Mouse (Mus musculus) midbrain, postnatal 0 days (tissue): ENCODE results near the gene Hist1h4d. TPM values are rescaled to one million over a fixed set of nuclear protein-coding genes. Genes with fewer than 3 reads are reported as not detected.
"Not testable (repeated sequence)": the region's sequence is repeated elsewhere in the genome, so short reads cannot be mapped to it uniquely, and the experiment has no call there.

Experiments used
- ATAC-seq: fragments of 200-750 bp; cut with Nextera tagmentation; 2 replicates; pipeline ENCODE4 v1.8.0; 2017; ENCODE audit warnings: moderate number of reproducible peaks, mild to moderate bottlenecking, moderate TSS enrichment, moderate library complexity; ENCODE audit not compliant: low FRiP score
- DNase-seq: peaks from one replicate; pipeline ENCODE4 v3.0.0-alpha.2; 2015; ENCODE audit warnings: low spot score
- H3K27ac ChIP-seq: fragments of 300-500 bp; sonication (generic); 2 replicates; pipeline ENCODE4 v1.5.1; 2014; ENCODE audit warnings: low read depth, mild to moderate bottlenecking, low read length, mixed read lengths
- H3K27me3 ChIP-seq: fragments of 300-500 bp; sonication (generic); 2 replicates; pipeline ENCODE4 v1.6.1; 2014; ENCODE audit warnings: low read length, control low read depth, mixed read lengths; ENCODE audit not compliant: insufficient read depth
- H3K36me3 ChIP-seq: fragments of 300-500 bp; sonication (generic); 2 replicates; pipeline ENCODE4 v1.6.1; 2014; ENCODE audit warnings: low read length, control low read depth, mixed read lengths; ENCODE audit not compliant: insufficient read depth
- H3K4me1 ChIP-seq: fragments of 300-500 bp; sonication (generic); 2 replicates; pipeline ENCODE4 v1.6.1; 2014; ENCODE audit warnings: mild to moderate bottlenecking, control low read depth, antibody characterized with exemption, low read length, mixed read lengths; ENCODE audit not compliant: insufficient read depth
- H3K4me2 ChIP-seq: fragments of 300-500 bp; sonication (generic); 2 replicates; pipeline ENCODE4 v1.6.1; 2014; ENCODE audit warnings: low read depth, mild to moderate bottlenecking, low read length, mixed read lengths; ENCODE audit not compliant: poor library complexity, severe bottlenecking
- H3K4me3 ChIP-seq: fragments of 300-500 bp; sonication (generic); 2 replicates; pipeline ENCODE4 v1.5.1; 2014; ENCODE audit warnings: low read depth, mild to moderate bottlenecking, low read length, moderate library complexity
- H3K9ac ChIP-seq: fragments of 300-500 bp; sonication (generic); replicated peaks from 2 replicates; pipeline ENCODE4 v1.6.1; 2014; ENCODE audit warnings: mild to moderate bottlenecking, low read length, moderate library complexity, mixed read lengths; ENCODE audit not compliant: poor library complexity, severe bottlenecking
- H3K9me3 ChIP-seq: fragments of 300-500 bp; sonication (generic); 2 replicates; pipeline ENCODE4 v1.6.1; 2016; ENCODE audit warnings: low read length, control low read depth
- CTCF ChIP-seq: IDR thresholded peaks from 2 replicates; pipeline ENCODE4 v1.5.1; 2016; ENCODE audit warnings: antibody characterized with exemption, mild to moderate bottlenecking
- WGBS: fragments of 180-500 bp; shearing (Covaris S2); extraction: QIAGEN DNeasy Blood & Tissue Kit; methylation state at CpG from one replicate; pipeline ENCODE4 v1.1.7; 2014; 5-methylcytosine and 5-hydroxymethylcytosine counted together
- polyA plus RNA-seq: library from polyadenylated mRNA; unstranded; fragments of >200 nt; fragmentation: Nextera tagmentation; extraction: Ambion mirVana; gene quantifications from 2 replicates; pipeline ENCODE4 v1.2.1, GENCODE M21; 2015
- total RNA-seq: library from RNA; depleted of rRNA; stranded (reverse); fragments of >200 nt; gene quantifications from 2 replicates; pipeline ENCODE4 v1.2.3, GENCODE M21; 2014

Hist1h4d gene
- total and polyA plus RNA-seq, 2 experiments from 2014 or later = 18.0 to 1,141 TPM

- H3K36me3 ChIP-seq = no peaks in the 10 kb centered on the region
- WGBS = 5% methylated on average over 6 of the region's 6 CpGs
- DNase-seq (no peak), ATAC-seq (no peak)
- no peak overlapping the region; the same call in 1 of the 2 replicates for H3K9ac ChIP-seq
- H3K27me3 ChIP-seq = no peaks in the 10 kb centered on the region
- H3K4me2 ChIP-seq = peak overlapping the region; percentile 83
- peaks cover 3% of the 10 kb centered on the region; the same call in 1 of the 2 replicates for H3K4me1 ChIP-seq
- H3K9me3 ChIP-seq = no peaks in the 10 kb centered on the region
- H3K27ac ChIP-seq = peak overlapping the region; percentile 59; the same call in 1 of the 2 replicates
- no peak for TF ChIP-seq CTCF
- H3K4me3 ChIP-seq = peak overlapping the region; percentile 44
Measured at GRCm38 (mm10) chr13:23582219-23583056, 1.0 kb downstream of the Hist1h4d start.

GRCm38 (mm10) chr13:23583387-23584068, 2.1 kb downstream of the Hist1h4d start:
- no peaks in the 10 kb centered on the region for H3K36me3 ChIP-seq
- no peak for DNase-seq
- no peak for TF ChIP-seq CTCF
- no peak overlapping the region for H3K4me3 ChIP-seq
- peaks cover 3% of the 10 kb centered on the region; the same call in 1 of the 2 replicates for H3K4me1 ChIP-seq
- no peak overlapping the region for H3K27ac ChIP-seq
- no peaks in the 10 kb centered on the region for H3K9me3 ChIP-seq
- no peaks in the 10 kb centered on the region for H3K27me3 ChIP-seq
- no peak overlapping the region for H3K4me2 ChIP-seq
- no peak for ATAC-seq
- H3K9ac ChIP-seq = no peak overlapping the region

- no peak for DNase-seq
- Histone ChIP-seq H3K27me3 (no peaks in the 10 kb centered on the region), H3K9me3 (no peaks in the 10 kb centered on the region), H3K4me1 (peaks cover 3% of the 10 kb centered on the region; the same call in 1 of the 2 replicates), H3K27ac (peak overlapping the region; percentile 79), H3K36me3 (no peaks in the 10 kb centered on the region), H3K4me2 (peak overlapping the region; percentile 85), H3K9ac (no peak overlapping the region), H3K4me3 (peak overlapping the region; percentile 47)
- TF ChIP-seq CTCF = no peak
- ATAC-seq = no peak
Measured at GRCm38 (mm10) chr13:23584331-23584730, 2.9 kb downstream of the Hist1h4d start.

GRCm38 (mm10) chr13:23585029-23585441, 3.6 kb downstream of the Hist1h4d start:
- under 1% methylated on average over 21 of the region's 21 CpGs for WGBS
- Histone ChIP-seq H3K4me2 (peak overlapping the region; percentile 85), H3K9me3 (no peaks in the 10 kb centered on the region), H3K27me3 (no peaks in the 10 kb centered on the region), H3K4me1 (peaks cover 3% of the 10 kb centered on the region; the same call in 1 of the 2 replicates), H3K4me3 (peak overlapping the region; percentile 47), H3K36me3 (no peaks in the 10 kb centered on the region), H3K27ac (peak overlapping the region; percentile 79), H3K9ac (peak overlapping the region; percentile 64)
- peak; percentile 68 for DNase-seq
- ATAC-seq = no peak; the same call in 1 of the 2 replicates
- TF ChIP-seq CTCF = no peak

GRCm38 (mm10) chr13:23585442-23586098, 4.2 kb downstream of the Hist1h4d start:
- peak; percentile 94 for DNase-seq
- peak; percentile 89 for ATAC-seq
- not testable (repeated sequence) for H3K27me3 ChIP-seq, H3K4me1 ChIP-seq, H3K9me3 ChIP-seq, H3K36me3 ChIP-seq
- Histone ChIP-seq H3K9ac (peak overlapping the region; percentile 64), H3K4me3 (peak overlapping the region; percentile 47), H3K27ac (peak overlapping the region; percentile 79), H3K4me2 (peak overlapping the region; percentile 85)
- WGBS = under 1% methylated on average over 17 of the region's 36 CpGs
